Mouse (Mus musculus) midbrain, postnatal 0 days (tissue): ENCODE results near the gene Col4a2. TPM values are rescaled to one million over a fixed set of nuclear protein-coding genes. Genes with fewer than 3 reads are reported as not detected.

Experiments
- ATAC-seq: fragments of 200-750 bp; cut with Nextera tagmentation; 2 replicates; pipeline ENCODE4 v1.8.0; 2017; ENCODE audit warnings: moderate number of reproducible peaks, mild to moderate bottlenecking, moderate TSS enrichment, moderate library complexity; ENCODE audit not compliant: low FRiP score
- DNase-seq: peaks from one replicate; pipeline ENCODE4 v3.0.0-alpha.2; 2015; ENCODE audit warnings: low spot score
- H3K27ac ChIP-seq: fragments of 300-500 bp; sonication (generic); 2 replicates; pipeline ENCODE4 v1.5.1; 2014; ENCODE audit warnings: low read depth, mild to moderate bottlenecking, low read length, mixed read lengths
- H3K27me3 ChIP-seq: fragments of 300-500 bp; sonication (generic); 2 replicates; pipeline ENCODE4 v1.6.1; 2014; ENCODE audit warnings: low read length, control low read depth, mixed read lengths; ENCODE audit not compliant: insufficient read depth
- H3K36me3 ChIP-seq: fragments of 300-500 bp; sonication (generic); 2 replicates; pipeline ENCODE4 v1.6.1; 2014; ENCODE audit warnings: low read length, control low read depth, mixed read lengths; ENCODE audit not compliant: insufficient read depth
- H3K4me1 ChIP-seq: fragments of 300-500 bp; sonication (generic); 2 replicates; pipeline ENCODE4 v1.6.1; 2014; ENCODE audit warnings: mild to moderate bottlenecking, control low read depth, antibody characterized with exemption, low read length, mixed read lengths; ENCODE audit not compliant: insufficient read depth
- H3K4me2 ChIP-seq: fragments of 300-500 bp; sonication (generic); 2 replicates; pipeline ENCODE4 v1.6.1; 2014; ENCODE audit warnings: low read depth, mild to moderate bottlenecking, low read length, mixed read lengths; ENCODE audit not compliant: poor library complexity, severe bottlenecking
- H3K4me3 ChIP-seq: fragments of 300-500 bp; sonication (generic); 2 replicates; pipeline ENCODE4 v1.5.1; 2014; ENCODE audit warnings: low read depth, mild to moderate bottlenecking, low read length, moderate library complexity
- H3K9ac ChIP-seq: fragments of 300-500 bp; sonication (generic); replicated peaks from 2 replicates; pipeline ENCODE4 v1.6.1; 2014; ENCODE audit warnings: mild to moderate bottlenecking, low read length, moderate library complexity, mixed read lengths; ENCODE audit not compliant: poor library complexity, severe bottlenecking
- H3K9me3 ChIP-seq: fragments of 300-500 bp; sonication (generic); 2 replicates; pipeline ENCODE4 v1.6.1; 2016; ENCODE audit warnings: low read length, control low read depth
- CTCF ChIP-seq: IDR thresholded peaks from 2 replicates; pipeline ENCODE4 v1.5.1; 2016; ENCODE audit warnings: antibody characterized with exemption, mild to moderate bottlenecking
- WGBS: fragments of 180-500 bp; shearing (Covaris S2); extraction: QIAGEN DNeasy Blood & Tissue Kit; methylation state at CpG from one replicate; pipeline ENCODE4 v1.1.7; 2014; 5-methylcytosine and 5-hydroxymethylcytosine counted together
- polyA plus RNA-seq: library from polyadenylated mRNA; unstranded; fragments of >200 nt; fragmentation: Nextera tagmentation; extraction: Ambion mirVana; gene quantifications from 2 replicates; pipeline ENCODE4 v1.2.1, GENCODE M21; 2015
- total RNA-seq: library from RNA; depleted of rRNA; stranded (reverse); fragments of >200 nt; gene quantifications from 2 replicates; pipeline ENCODE4 v1.2.3, GENCODE M21; 2014

Col4a2 gene
- total and polyA plus RNA-seq, 2 experiments from 2014 or later, result 31.3 to 92.5 TPM

DNA sequence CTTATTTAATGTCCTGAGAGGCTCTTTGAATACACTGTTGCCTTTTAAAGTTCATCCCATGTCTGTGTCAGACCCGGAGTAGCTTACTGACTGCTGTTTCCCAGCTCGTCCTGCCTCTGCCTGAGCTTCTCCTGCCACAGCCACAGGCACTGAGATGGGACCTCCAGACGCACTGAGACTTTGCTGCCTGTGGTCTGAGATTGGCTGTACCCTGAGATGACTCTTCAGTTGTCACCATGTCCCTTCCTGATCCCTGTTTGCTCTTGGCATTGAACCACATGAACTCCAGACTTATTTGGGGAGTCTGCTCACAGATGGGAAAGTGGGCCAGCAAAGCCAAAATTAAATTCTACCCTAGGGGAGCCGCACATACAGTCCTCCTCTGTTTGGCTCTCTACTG lies 54.1 kb downstream of the Col4a2 start:
- no peak for ATAC-seq
- TF ChIP-seq CTCF, result no peak
- Histone ChIP-seq H3K36me3 (no peaks in the 10 kb centered on the region), H3K9me3 (no peaks in the 10 kb centered on the region), H3K4me2 (no peak overlapping the region), H3K27ac (no peak overlapping the region), H3K4me3 (no peak overlapping the region), H3K27me3 (no peaks in the 10 kb centered on the region), H3K9ac (no peak overlapping the region), H3K4me1 (peaks cover 2% of the 10 kb centered on the region; the same call in 1 of the 2 replicates)
- no peak for DNase-seq
- WGBS, result 84% methylated on average over 4 of the region's 4 CpGs

DNA sequence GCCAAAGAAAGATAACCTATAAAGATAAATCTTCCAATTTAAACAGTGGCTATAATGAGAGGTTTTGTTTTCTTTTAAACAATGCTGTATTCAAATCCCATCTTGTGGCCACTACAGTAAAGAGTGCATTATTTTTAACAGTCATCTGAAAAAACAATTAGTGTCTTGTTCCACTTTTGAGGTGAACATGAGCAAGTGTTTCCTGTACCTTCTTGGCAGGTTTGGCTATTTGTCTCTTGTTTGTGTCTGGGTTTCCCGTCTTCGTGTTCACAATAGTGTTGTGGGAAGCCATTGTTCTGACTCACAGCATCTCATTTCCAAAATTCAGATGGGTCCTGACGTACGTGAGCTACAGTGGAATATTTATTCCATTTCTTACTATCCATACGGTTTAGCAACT lies 55.1 kb downstream of the Col4a2 start:
- no peaks in the 10 kb centered on the region for H3K36me3 ChIP-seq
- no peak for TF ChIP-seq CTCF
- no peak for ATAC-seq
- H3K4me3 ChIP-seq, result no peak overlapping the region
- no peaks in the 10 kb centered on the region for H3K9me3 ChIP-seq
- no peak overlapping the region for H3K4me2 ChIP-seq
- H3K27ac ChIP-seq, result no peak overlapping the region
- H3K4me1 ChIP-seq, result no peaks in the 10 kb centered on the region
- DNase-seq, result no peak
- 85% methylated on average over 5 of the region's 5 CpGs for WGBS
- H3K27me3 ChIP-seq, result no peaks in the 10 kb centered on the region
- no peak overlapping the region for H3K9ac ChIP-seq

DNA sequence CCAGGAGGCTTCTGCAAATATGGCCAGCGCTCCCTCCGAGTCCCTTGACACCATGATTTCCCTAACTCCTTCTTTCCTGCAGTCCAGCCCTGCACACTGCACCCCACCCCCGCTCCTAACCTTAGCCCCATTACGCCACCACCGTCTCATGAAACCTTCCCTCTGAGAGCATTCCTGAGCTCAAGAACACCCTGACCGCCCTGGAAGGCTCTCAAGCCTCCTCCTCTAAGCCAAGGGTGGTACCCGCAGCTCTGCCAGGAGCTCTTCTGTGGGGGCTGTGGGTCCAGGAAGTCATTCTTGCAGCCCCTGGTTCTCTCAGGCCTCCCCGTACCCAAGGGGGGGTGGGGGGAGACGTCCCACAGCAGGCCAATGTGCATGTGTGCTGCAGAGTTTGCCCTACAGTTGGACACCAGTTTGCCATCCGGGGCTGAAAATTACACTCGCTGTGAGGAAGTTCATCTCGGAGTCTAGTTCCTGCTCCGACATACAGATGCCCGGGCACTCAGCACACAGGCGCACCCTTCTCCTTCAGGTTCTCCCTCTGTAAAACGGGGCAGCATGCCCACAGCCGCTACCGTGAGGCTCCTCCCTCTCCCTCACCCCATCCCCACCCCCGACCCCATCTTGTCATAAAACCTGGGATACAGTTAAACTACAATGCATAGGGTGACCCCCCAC lies 57.1 kb downstream of the Col4a2 start:
- no peak for DNase-seq
- Histone ChIP-seq H3K36me3 (no peaks in the 10 kb centered on the region), H3K9ac (no peak overlapping the region), H3K4me3 (no peak overlapping the region), H3K4me2 (no peak overlapping the region), H3K9me3 (no peaks in the 10 kb centered on the region), H3K4me1 (no peaks in the 10 kb centered on the region), H3K27ac (no peak overlapping the region), H3K27me3 (no peaks in the 10 kb centered on the region)
- TF ChIP-seq CTCF, result no peak
- no peak for ATAC-seq
- 89% methylated on average over 19 of the region's 19 CpGs for WGBS

DNA sequence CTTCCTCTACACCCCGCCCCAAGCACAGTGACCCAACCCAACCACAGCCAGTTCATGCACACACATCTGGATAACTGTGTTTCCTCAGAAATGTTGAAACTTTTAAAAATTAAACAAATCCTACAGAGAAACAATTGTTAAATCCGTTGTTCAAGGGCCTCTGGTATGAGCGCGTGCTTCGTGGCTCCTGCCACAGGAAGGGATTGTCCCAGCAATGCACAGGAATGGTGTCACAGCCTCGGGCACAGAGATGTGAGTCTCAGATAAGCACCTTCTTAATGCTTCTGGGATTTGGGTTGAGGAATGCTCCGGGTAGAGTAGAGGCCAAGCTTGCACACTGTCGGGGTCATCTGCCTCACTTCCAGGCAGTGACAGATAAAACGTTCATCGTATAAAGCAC lies 58.7 kb downstream of the Col4a2 start:
- no peak for ATAC-seq
- Histone ChIP-seq H3K9me3 (no peaks in the 10 kb centered on the region), H3K9ac (no peak overlapping the region), H3K4me2 (no peak overlapping the region), H3K36me3 (no peaks in the 10 kb centered on the region), H3K4me3 (no peak overlapping the region), H3K27ac (no peak overlapping the region), H3K4me1 (no peaks in the 10 kb centered on the region), H3K27me3 (no peaks in the 10 kb centered on the region)
- no peak for TF ChIP-seq CTCF
- WGBS, result 88% methylated on average over 10 of the region's 10 CpGs
- DNase-seq, result no peak

- H3K36me3 ChIP-seq, result no peaks in the 10 kb centered on the region
- no peaks in the 10 kb centered on the region for H3K9me3 ChIP-seq
- WGBS, result 94% methylated on average over 8 of the region's 8 CpGs
- no peak overlapping the region for H3K9ac ChIP-seq
- no peak for TF ChIP-seq CTCF
- H3K4me3 ChIP-seq, result no peak overlapping the region
- no peaks in the 10 kb centered on the region for H3K27me3 ChIP-seq
- DNase-seq, result no peak
- no peak overlapping the region for H3K27ac ChIP-seq
- no peak overlapping the region for H3K4me2 ChIP-seq
- no peak for ATAC-seq
- H3K4me1 ChIP-seq, result no peaks in the 10 kb centered on the region
These were observed 59.5 kb downstream of the Col4a2 start for GRCm38 (mm10) chr8:11372080-11372479.

- Histone ChIP-seq H3K27ac (no peak overlapping the region), H3K36me3 (no peaks in the 10 kb centered on the region), H3K4me3 (no peak overlapping the region), H3K9me3 (no peaks in the 10 kb centered on the region), H3K4me2 (no peak overlapping the region), H3K4me1 (no peaks in the 10 kb centered on the region), H3K27me3 (no peaks in the 10 kb centered on the region), H3K9ac (no peak overlapping the region)
- DNase-seq (no peak), ATAC-seq (no peak)
- WGBS, result 84% methylated on average over 15 of the region's 15 CpGs
- TF ChIP-seq CTCF, result no peak
These were observed 61.2 kb downstream of the Col4a2 start for GRCm38 (mm10) chr8:11373643-11374325.
